33 mouse cellular contexts compared by ENCODE assay signal in genomic region chr1:162863579-162863978, GRCm38 (mm10). TPM values are rescaled to one million over a fixed set of nuclear protein-coding genes. Genes with fewer than 3 reads are reported as not detected.
DNase-seq lines count a peak whose midpoint lies in the region; ATAC-seq and TF ChIP-seq lines count a peak whose summit lies in the region.
"Had no signal": no experiment of that assay in that cellular context is flagged by ENCODE, and none has a peak within 500 bp of the region (broad histone marks: within the 10 kb centered on the region; RNA-seq: fewer than 3 reads in every experiment).

No protein-coding gene starts in this region.

- H3K4me1 ChIP-seq in kidney, postnatal 0 days (replicated peaks; ENCODE audit: insufficient read depth, low read length), result 0 out of 2 replicates have a peak, but pooled peaks cover 6% of the 10 kb centered on the region
- 0 out of 2 replicates have a peak, but pooled peaks cover 5% of the 10 kb centered on the region for H3K4me1 ChIP-seq in kidney, embryonic 14.5 days (ENCODE audit: control insufficient read depth, insufficient read depth, low read length)
- peaks cover 7% of the 10 kb centered on the region for H3K4me1 ChIP-seq in brown adipose tissue, adult 24 weeks (ENCODE audit: control insufficient read depth, insufficient read depth, insufficient read length, low read length)
- peaks cover 16% of the 10 kb centered on the region for H3K4me1 ChIP-seq in liver, postnatal 0 days (ENCODE audit: insufficient read depth)
- H3K4me1 ChIP-seq: heart, embryonic 15.5 days; megakaryocyte, embryonic 14.5 days had no signal

- 0 out of 2 replicates have a peak overlapping the region, but pooled peaks have one; percentile 2 for H3K27ac ChIP-seq in kidney, postnatal 0 days
- no peak overlapping the region for H3K27ac ChIP-seq in kidney, embryonic 14.5 days (ENCODE audit: low read depth, low read length)
- no peak overlapping the region for H3K27ac ChIP-seq in brown adipose tissue, adult 24 weeks (replicated peaks; ENCODE audit: low read depth, low read length)
- H3K27ac ChIP-seq in liver, postnatal 0 days (ENCODE audit: low read depth), result 0 out of 2 replicates have a peak overlapping the region, but pooled peaks have one; percentile 25
- H3K27ac ChIP-seq: embryonic facial prominence, embryonic 10.5 days; embryonic facial prominence, embryonic 15.5 days; forebrain, embryonic 12.5 days; heart, embryonic 10.5 days; heart, embryonic 15.5 days; limb, embryonic 10.5 days; limb, embryonic 15.5 days; lung, embryonic 15.5 days; midbrain, embryonic 12.5 days; neural tube, embryonic 13.5 days had no signal

- H3K9ac ChIP-seq in kidney, postnatal 0 days (ENCODE audit: low read depth, low read length), result no peak overlapping the region
- no peak overlapping the region for H3K9ac ChIP-seq in kidney, embryonic 14.5 days (ENCODE audit: low read depth, low read length)
- H3K9ac ChIP-seq in liver, postnatal 0 days (replicated peaks), result no peak overlapping the region
- H3K9ac ChIP-seq: embryonic facial prominence, embryonic 15.5 days; forebrain, embryonic 12.5 days; forebrain, postnatal 0 days; heart, embryonic 15.5 days; limb, embryonic 15.5 days; lung, embryonic 15.5 days; midbrain, embryonic 12.5 days; neural tube, embryonic 13.5 days had no signal

- H3K27me3 ChIP-seq in kidney, postnatal 0 days (ENCODE audit: insufficient read depth, low read length), result no peaks in the 10 kb centered on the region
- H3K27me3 ChIP-seq in kidney, embryonic 14.5 days (ENCODE audit: control insufficient read depth, insufficient read depth, low read length), result no peaks in the 10 kb centered on the region
- no peaks in the 10 kb centered on the region for H3K27me3 ChIP-seq in liver, postnatal 0 days (ENCODE audit: insufficient read depth, low read length)
- H3K27me3 ChIP-seq: embryonic facial prominence, embryonic 15.5 days; forebrain, embryonic 12.5 days; heart, embryonic 15.5 days; limb, embryonic 15.5 days; lung, embryonic 15.5 days; megakaryocyte, embryonic 14.5 days; neural tube, embryonic 13.5 days had no signal

- TF ChIP-seq EP300 in liver, postnatal 0 days (IDR thresholded peaks at IDR 0.05; ENCODE audit: low read depth), result no peak

- no peaks in the 10 kb centered on the region for H3K9me3 ChIP-seq in kidney, postnatal 0 days (replicated peaks; ENCODE audit: low read length)
- H3K9me3 ChIP-seq in kidney, embryonic 14.5 days (ENCODE audit: control insufficient read depth, low read length), result peaks cover 3% of the 10 kb centered on the region; the same call in 1 of the 2 replicates
- H3K9me3 ChIP-seq in liver, postnatal 0 days (ENCODE audit: low read length), result no peaks in the 10 kb centered on the region
- H3K9me3 ChIP-seq: embryonic facial prominence, embryonic 15.5 days; forebrain, embryonic 12.5 days; heart, embryonic 10.5 days; limb, embryonic 10.5 days; limb, embryonic 15.5 days; lung, embryonic 15.5 days; megakaryocyte, embryonic 14.5 days; midbrain, embryonic 12.5 days had no signal

- no peaks in the 10 kb centered on the region for H3K36me3 ChIP-seq in kidney, postnatal 0 days (ENCODE audit: insufficient read depth, low read length)
- H3K36me3 ChIP-seq in kidney, embryonic 14.5 days (ENCODE audit: control insufficient read depth, insufficient read depth, low read length), result no peaks in the 10 kb centered on the region
- no peaks in the 10 kb centered on the region for H3K36me3 ChIP-seq in liver, postnatal 0 days (replicated peaks; ENCODE audit: insufficient read depth, low read length)
- H3K36me3 ChIP-seq: embryonic facial prominence, embryonic 10.5 days; embryonic facial prominence, embryonic 15.5 days; forebrain, embryonic 12.5 days; heart, embryonic 10.5 days; heart, embryonic 15.5 days; limb, embryonic 10.5 days; limb, embryonic 15.5 days; lung, embryonic 15.5 days; midbrain, embryonic 12.5 days; neural tube, embryonic 13.5 days had no signal

- TF ChIP-seq CTCF in kidney, postnatal 0 days (IDR thresholded peaks at IDR 0.05; ENCODE audit: low read depth), result no peak
- no peak for TF ChIP-seq CTCF in liver, postnatal 0 days (IDR thresholded peaks at IDR 0.05; ENCODE audit: low read depth)

- H3K4me3 ChIP-seq in kidney, postnatal 0 days (replicated peaks; ENCODE audit: low read depth, low read length), result no peak overlapping the region
- H3K4me3 ChIP-seq in kidney, embryonic 14.5 days (ENCODE audit: low read length), result no peak overlapping the region
- peak overlapping the region; percentile 4; the same call in 1 of the 2 replicates for H3K4me3 ChIP-seq in brown adipose tissue, adult 24 weeks (ENCODE audit: insufficient read depth, low read depth, low read length)
- no peak overlapping the region for H3K4me3 ChIP-seq in liver, postnatal 0 days (ENCODE audit: low read depth, low read length)
- H3K4me3 ChIP-seq: embryonic facial prominence, embryonic 10.5 days; embryonic facial prominence, embryonic 15.5 days; forebrain, embryonic 12.5 days; heart, embryonic 10.5 days; heart, embryonic 15.5 days; limb, embryonic 10.5 days; limb, embryonic 15.5 days; lung, embryonic 15.5 days; megakaryocyte, embryonic 14.5 days; midbrain, embryonic 12.5 days; neural tube, embryonic 13.5 days had no signal

- H3K4me2 ChIP-seq in kidney, postnatal 0 days (ENCODE audit: low read length), result no peak overlapping the region
- no peak overlapping the region for H3K4me2 ChIP-seq in kidney, embryonic 14.5 days (replicated peaks; ENCODE audit: low read depth, low read length)
- H3K4me2 ChIP-seq in liver, postnatal 0 days (ENCODE audit: low read depth, low read length), result peak overlapping the region; percentile 55
- H3K4me2 ChIP-seq: embryonic facial prominence, embryonic 15.5 days; forebrain, embryonic 12.5 days; heart, embryonic 15.5 days; limb, embryonic 15.5 days; lung, embryonic 15.5 days; midbrain, embryonic 12.5 days; neural tube, embryonic 13.5 days had no signal

- no peak for ATAC-seq in kidney, postnatal 0 days (replicated peaks; ENCODE audit: low FRiP score, low read depth)
- no peak for ATAC-seq in kidney, embryonic 14.5 days (ENCODE audit: low FRiP score, low TSS enrichment)
- ATAC-seq in liver, postnatal 0 days, result no peak
- ATAC-seq: CD4-positive, CD25-positive, alpha-beta regulatory T cell, adult 4 months; forebrain, postnatal 0 days; hindbrain, embryonic 16.5 days had no signal

- peak; percentile 11 to 52 for DNase-seq in adrenal gland, postnatal 36 days
- no peak for DNase-seq in adrenal gland, postnatal 25 days
- DNase-seq in kidney, postnatal 0 days (ENCODE audit: low spot score), result no peak
- no peak for DNase-seq in liver, postnatal 0 days
- no peak for DNase-seq in frontal cortex, postnatal 36 days (ENCODE audit: low spot score in 2 of 2)
- DNase-seq: cerebellum, adult 8-10 months; cerebellum, postnatal 25 days; forebrain, postnatal 0 days; gastrocnemius, postnatal 36 days; kidney, adult 8-10 months; kidney, postnatal 14 days; layer of hippocampus, adult 9-11 months; lung, postnatal 4 days; right cerebral cortex, postnatal 4 days; thymus, adult 2 months; thymus, postnatal 4 days had no signal

- 41% methylated on average over 3 of the region's 3 CpGs for WGBS in kidney, postnatal 0 days
- 54% methylated on average over 3 of the region's 3 CpGs for WGBS in kidney, embryonic 14.5 days
- WGBS in liver, postnatal 0 days (ENCODE audit: insufficient replicate concordance), result 57% methylated on average over 3 of the region's 3 CpGs

RNA-seq across cellular contexts. Expression of gene Fmo1, which starts 2.8 kb away (rescaled TPM):
- total RNA-seq in adrenal gland, postnatal 36 days (2021), result 100 to 1,000 TPM; 158 to 352 TPM
- 245 and 265 TPM in 2 replicates for total RNA-seq in adrenal gland, postnatal 25 days (2021)
- polyA plus RNA-seq in kidney, postnatal 0 days (2015; fragmentation: Nextera tagmentation; extraction: Ambion mirVana), result 82.2 and 82.5 TPM in 2 replicates
- polyA plus RNA-seq in kidney, embryonic 14.5 days (2014; fragmentation: Nextera tagmentation; extraction: Ambion mirVana), result 8.9 and 17.2 TPM in 2 replicates
- polyA plus RNA-seq in brown adipose tissue, adult 24 weeks (2012; ENCODE audit: insufficient read depth, insufficient read length, missing spikeins), result 519 and 719 TPM in 2 replicates
- polyA plus RNA-seq in liver, postnatal 0 days (2015; fragmentation: Nextera tagmentation; extraction: Ambion mirVana), result 49.7 and 51.5 TPM in 2 replicates

RNA-seq across cellular contexts. Expression of gene Fmo2, which starts 34.9 kb away (rescaled TPM):
- total RNA-seq in adrenal gland, postnatal 36 days (2021), result 10 to 100 TPM; 40.5 to 47.1 TPM
- 20.9 and 31.5 TPM in 2 replicates for total RNA-seq in adrenal gland, postnatal 25 days (2021)
- 30.3 and 31.8 TPM in 2 replicates for polyA plus RNA-seq in kidney, postnatal 0 days (2015; fragmentation: Nextera tagmentation; extraction: Ambion mirVana)
- 0.99 and 1.2 TPM in 2 replicates for polyA plus RNA-seq in kidney, embryonic 14.5 days (2014; fragmentation: Nextera tagmentation; extraction: Ambion mirVana)
- 9.7 and 11.8 TPM in 2 replicates for polyA plus RNA-seq in brown adipose tissue, adult 24 weeks (2012; ENCODE audit: insufficient read depth, insufficient read length, missing spikeins)
- polyA plus RNA-seq in liver, postnatal 0 days (2015; fragmentation: Nextera tagmentation; extraction: Ambion mirVana), result 0.55 and 0.62 TPM in 2 replicates
- polyA plus RNA-seq: CD4-positive, CD25-positive, alpha-beta regulatory T cell, adult 4 months; embryonic facial prominence, embryonic 10.5 days; forebrain, embryonic 12.5 days; heart, embryonic 10.5 days had no signal

RNA-seq across cellular contexts. Expression of gene Fmo4, which starts 49.8 kb away (rescaled TPM):
- 1 to 10 TPM in 1 of 2 experiments, under 1 TPM in 1; 0.93 to 1.1 TPM for total RNA-seq in adrenal gland, postnatal 36 days (2021)
- 0.70 and 0.71 TPM in 2 replicates for total RNA-seq in adrenal gland, postnatal 25 days (2021)
- 2.2 and 2.3 TPM in 2 replicates for polyA plus RNA-seq in kidney, postnatal 0 days (2015; fragmentation: Nextera tagmentation; extraction: Ambion mirVana)
- 0.17 and 0.60 TPM in 2 replicates for polyA plus RNA-seq in kidney, embryonic 14.5 days (2014; fragmentation: Nextera tagmentation; extraction: Ambion mirVana)
- 0.79 and 1.2 TPM in 2 replicates for polyA plus RNA-seq in brown adipose tissue, adult 24 weeks (2012; ENCODE audit: insufficient read depth, insufficient read length, missing spikeins)
- polyA plus RNA-seq in liver, postnatal 0 days (2015; fragmentation: Nextera tagmentation; extraction: Ambion mirVana), result 5.2 and 6.0 TPM in 2 replicates
- total RNA-seq: left cerebral cortex, postnatal 10 days had no signal
- polyA plus RNA-seq: CD4-positive, CD25-positive, alpha-beta regulatory T cell, adult 4 months; spleen, adult 2 months had no signal

Comparison
In these comparisons a context has a peak if more than half of its experiments do, and no peak if none do; other contexts are left out.
1. DNase-seq: peak in adrenal gland, postnatal 36 days (2 of 2); none in adrenal gland, postnatal 25 days (single experiment), kidney, postnatal 0 days (single experiment), liver, postnatal 0 days (single experiment) and frontal cortex, postnatal 36 days (0 of 2).
2. H3K27ac ChIP-seq: peak in kidney, postnatal 0 days (single experiment) and liver, postnatal 0 days (single experiment); none in kidney, embryonic 14.5 days (single experiment) and brown adipose tissue, adult 24 weeks (single experiment).